Mouse (Mus musculus) T-helper 1 cell (primary cell): ENCODE data around the gene Sec14l1.

ENCODE experiments used
- in situ Hi-C: fragments of 300-600 bp; cut with MboI, MseI; formaldehyde crosslinking; loops from one replicate; pipeline ENCODE4 v1.15.1; 2025; ENCODE audit warnings: high pct_unique_total_duplicates

The Sec14l1 gene

GRCm38 (mm10) chr11:117152541-117152940, 37.6 kb downstream of the Sec14l1 start:
- in situ Hi-C loops: no loop called here

- in situ Hi-C loops: no loop called here
These were observed 38.6 kb downstream of the Sec14l1 start for GRCm38 (mm10) chr11:117153553-117153952.

- in situ Hi-C loops: no loop called here
These were observed 39.3 kb downstream of the Sec14l1 start for GRCm38 (mm10) chr11:117154088-117154815.

- in situ Hi-C loops: no loop called here
These were observed 41.8 kb downstream of the Sec14l1 start for GRCm38 (mm10) chr11:117156725-117157124.

GRCm38 (mm10) chr11:117158343-117158742, 43.4 kb downstream of the Sec14l1 start:
- in situ Hi-C loops: no loop called here

- in situ Hi-C loops: no loop called here
These were observed 44.4 kb downstream of the Sec14l1 start for GRCm38 (mm10) chr11:117159257-117159945.

GRCm38 (mm10) chr11:117159946-117160307, 45.0 kb downstream of the Sec14l1 start:
- in situ Hi-C loops: no loop called here

GRCm38 (mm10) chr11:117160791-117161190, 45.8 kb downstream of the Sec14l1 start:
- in situ Hi-C loops: no loop called here

- in situ Hi-C loops: no loop called here
These were observed 46.6 kb downstream of the Sec14l1 start for GRCm38 (mm10) chr11:117161574-117161973.

GRCm38 (mm10) chr11:117163098-117163497, 48.1 kb downstream of the Sec14l1 start:
- in situ Hi-C loops: no loop called here

GRCm38 (mm10) chr11:117163771-117164170, 48.8 kb downstream of the Sec14l1 start:
- in situ Hi-C loops: no loop called here

- in situ Hi-C loops: no loop called here
These were observed 53.5 kb downstream of the Sec14l1 start for GRCm38 (mm10) chr11:117168278-117169087.

GRCm38 (mm10) chr11:117169088-117169635, 54.2 kb downstream of the Sec14l1 start:
- in situ Hi-C loops: no loop called here

GRCm38 (mm10) chr11:117169801-117170565, 55.0 kb downstream of the Sec14l1 start:
- in situ Hi-C loops: no loop called here

GRCm38 (mm10) chr11:117174098-117174892, 59.3 kb downstream of the Sec14l1 start:
- in situ Hi-C loops: no loop called here

- in situ Hi-C loops: loop anchor here (5.0 kb wide), 1 partner anchor 98 kb away; no protein-coding TSS in a partner anchor
These were observed 60.0 kb downstream of the Sec14l1 start for GRCm38 (mm10) chr11:117174924-117175323.

- in situ Hi-C loops: loop anchor here (5.0 kb wide), 1 partner anchor 98 kb away; no protein-coding TSS in a partner anchor
These were observed 60.5 kb downstream of the Sec14l1 start for GRCm38 (mm10) chr11:117175472-117175871.

- in situ Hi-C loops: loop anchor here (5.0 kb wide), 1 partner anchor 99 kb away; no protein-coding TSS in a partner anchor
These were observed 61.3 kb downstream of the Sec14l1 start for GRCm38 (mm10) chr11:117176304-117176703.

- in situ Hi-C loops: loop anchor here (5.0 kb wide), 1 partner anchor 100 kb away; no protein-coding TSS in a partner anchor
These were observed 61.9 kb downstream of the Sec14l1 start for GRCm38 (mm10) chr11:117176900-117177299.
